Mouse (Mus musculus): ENCODE measurements around the gene Dlgap1. TPM values are rescaled to one million over a fixed set of nuclear protein-coding genes. Genes with fewer than 3 reads are reported as not detected.
A peak's percentile ranks its signal among the peaks of the same experiment; 100 is the strongest.

Dlgap1 gene
- total and polyA plus RNA-seq, 2 experiments from 2014 or later: 0.20 to 0.76 TPM

GRCm38 (mm10) chr17:70838533-70838932, 869.7 kb downstream of the Dlgap1 start:
- Histone ChIP-seq H3K36me3 (replicated peaks; ENCODE audit: control insufficient read depth, insufficient read depth, low read length) (peaks cover 10% of the 10 kb centered on the region), H3K9me3 (replicated peaks; ENCODE audit: control insufficient read depth, low read length) (no peaks in the 10 kb centered on the region), H3K27me3 (ENCODE audit: control insufficient read depth, insufficient read depth, low read length) (peaks cover 14% of the 10 kb centered on the region), H3K4me2 (ENCODE audit: low read depth, low read length) (no peak overlapping the region), H3K4me3 (ENCODE audit: low read depth, low read length) (no peak overlapping the region), H3K9ac (replicated peaks; ENCODE audit: low read depth, low read length) (no peak overlapping the region), H3K27ac (ENCODE audit: low read depth) (no peak overlapping the region), H3K4me1 (ENCODE audit: control insufficient read depth, insufficient read depth) (no peaks in the 10 kb centered on the region)
- DNase-seq (ENCODE audit: low spot score) (no peak), ATAC-seq (ENCODE audit: insufficient read depth, low read depth) (no peak)
- 80% methylated on average over 5 of the region's 5 CpGs for WGBS
- no peak for TF ChIP-seq CTCF (IDR thresholded peaks at IDR 0.05; ENCODE audit: low read depth)

- DNase-seq (ENCODE audit: low spot score) (no peak), ATAC-seq (ENCODE audit: insufficient read depth, low read depth) (no peak)
- Histone ChIP-seq H3K4me2 (ENCODE audit: low read depth, low read length) (no peak overlapping the region), H3K9me3 (replicated peaks; ENCODE audit: control insufficient read depth, low read length) (no peaks in the 10 kb centered on the region), H3K4me1 (ENCODE audit: control insufficient read depth, insufficient read depth) (peaks cover 4% of the 10 kb centered on the region; the same call in 1 of the 2 replicates), H3K4me3 (ENCODE audit: low read depth, low read length) (no peak overlapping the region), H3K36me3 (replicated peaks; ENCODE audit: control insufficient read depth, insufficient read depth, low read length) (peaks cover 21% of the 10 kb centered on the region), H3K27me3 (ENCODE audit: control insufficient read depth, insufficient read depth, low read length) (no peaks in the 10 kb centered on the region), H3K9ac (replicated peaks; ENCODE audit: low read depth, low read length) (no peak overlapping the region), H3K27ac (ENCODE audit: low read depth) (no peak overlapping the region)
- WGBS: 90% methylated on average over 4 of the region's 4 CpGs
- TF ChIP-seq CTCF (IDR thresholded peaks at IDR 0.05; ENCODE audit: low read depth) (no peak), EP300 (IDR thresholded peaks at IDR 0.05; ENCODE audit: low read depth) (no peak)
Measured at GRCm38 (mm10) chr17:70843252-70843651, 874.4 kb downstream of the Dlgap1 start.

- Histone ChIP-seq H3K4me2 (ENCODE audit: low read depth, low read length) (no peak overlapping the region), H3K9me3 (replicated peaks; ENCODE audit: control insufficient read depth, low read length) (no peaks in the 10 kb centered on the region), H3K4me1 (ENCODE audit: control insufficient read depth, insufficient read depth) (peaks cover 4% of the 10 kb centered on the region; the same call in 1 of the 2 replicates), H3K27ac (ENCODE audit: low read depth) (no peak overlapping the region), H3K9ac (replicated peaks; ENCODE audit: low read depth, low read length) (no peak overlapping the region), H3K36me3 (replicated peaks; ENCODE audit: control insufficient read depth, insufficient read depth, low read length) (peaks cover 21% of the 10 kb centered on the region), H3K27me3 (ENCODE audit: control insufficient read depth, insufficient read depth, low read length) (no peaks in the 10 kb centered on the region), H3K4me3 (ENCODE audit: low read depth, low read length) (no peak overlapping the region)
- WGBS: 60% methylated on average over 10 of the region's 10 CpGs
- no peak for TF ChIP-seq CTCF (IDR thresholded peaks at IDR 0.05; ENCODE audit: low read depth)
- TF ChIP-seq EP300 (IDR thresholded peaks at IDR 0.05; ENCODE audit: low read depth): no peak
- ATAC-seq (ENCODE audit: insufficient read depth, low read depth) (no peak), DNase-seq (ENCODE audit: low spot score) (no peak)
Measured at GRCm38 (mm10) chr17:70844971-70845370, 876.1 kb downstream of the Dlgap1 start.

GRCm38 (mm10) chr17:70845543-70845942, 876.7 kb downstream of the Dlgap1 start:
- Histone ChIP-seq H3K4me1 (ENCODE audit: control insufficient read depth, insufficient read depth) (peaks cover 4% of the 10 kb centered on the region; the same call in 1 of the 2 replicates), H3K36me3 (replicated peaks; ENCODE audit: control insufficient read depth, insufficient read depth, low read length) (peaks cover 21% of the 10 kb centered on the region), H3K9me3 (replicated peaks; ENCODE audit: control insufficient read depth, low read length) (no peaks in the 10 kb centered on the region), H3K27ac (ENCODE audit: low read depth) (no peak overlapping the region), H3K4me3 (ENCODE audit: low read depth, low read length) (no peak overlapping the region), H3K9ac (replicated peaks; ENCODE audit: low read depth, low read length) (no peak overlapping the region), H3K4me2 (ENCODE audit: low read depth, low read length) (no peak overlapping the region), H3K27me3 (ENCODE audit: control insufficient read depth, insufficient read depth, low read length) (no peaks in the 10 kb centered on the region)
- no peak for TF ChIP-seq EP300 (IDR thresholded peaks at IDR 0.05; ENCODE audit: low read depth)
- no peak for TF ChIP-seq CTCF (IDR thresholded peaks at IDR 0.05; ENCODE audit: low read depth)
- 86% methylated on average over 2 of the region's 2 CpGs for WGBS
- ATAC-seq (ENCODE audit: insufficient read depth, low read depth) (no peak), DNase-seq (ENCODE audit: low spot score) (no peak)

GRCm38 (mm10) chr17:70846111-70846644, 877.3 kb downstream of the Dlgap1 start:
- Histone ChIP-seq H3K9ac (replicated peaks; ENCODE audit: low read depth, low read length) (no peak overlapping the region), H3K36me3 (replicated peaks; ENCODE audit: control insufficient read depth, insufficient read depth, low read length) (peaks cover 21% of the 10 kb centered on the region), H3K27ac (ENCODE audit: low read depth) (no peak overlapping the region; the same call in 1 of the 2 replicates), H3K4me2 (ENCODE audit: low read depth, low read length) (no peak overlapping the region), H3K4me1 (ENCODE audit: control insufficient read depth, insufficient read depth) (peaks cover 4% of the 10 kb centered on the region; the same call in 1 of the 2 replicates), H3K9me3 (replicated peaks; ENCODE audit: control insufficient read depth, low read length) (no peaks in the 10 kb centered on the region), H3K4me3 (ENCODE audit: low read depth, low read length) (no peak overlapping the region), H3K27me3 (ENCODE audit: control insufficient read depth, insufficient read depth, low read length) (no peaks in the 10 kb centered on the region)
- TF ChIP-seq CTCF (IDR thresholded peaks at IDR 0.05; ENCODE audit: low read depth) (no peak), EP300 (IDR thresholded peaks at IDR 0.05; ENCODE audit: low read depth) (no peak)
- ATAC-seq (ENCODE audit: insufficient read depth, low read depth) (no peak), DNase-seq (ENCODE audit: low spot score) (no peak)
- WGBS: 72% methylated on average over 8 of the region's 8 CpGs

- peak; percentile 63 for TF ChIP-seq CTCF (IDR thresholded peaks at IDR 0.05; ENCODE audit: low read depth)
- TF ChIP-seq EP300 (IDR thresholded peaks at IDR 0.05; ENCODE audit: low read depth): no peak
- peak; percentile 75 for DNase-seq (ENCODE audit: low spot score)
Measured at GRCm38 (mm10) chr17:70847086-70847485, 878.2 kb downstream of the Dlgap1 start.

More at GRCm38 (mm10) chr17:70847086-70847485, 878.2 kb downstream of the Dlgap1 start:
- peaks cover 21% of the 10 kb centered on the region for H3K36me3 ChIP-seq (replicated peaks; ENCODE audit: control insufficient read depth, insufficient read depth, low read length)
- no peaks in the 10 kb centered on the region for H3K27me3 ChIP-seq (ENCODE audit: control insufficient read depth, insufficient read depth, low read length)
- peaks cover 4% of the 10 kb centered on the region; the same call in 1 of the 2 replicates for H3K4me1 ChIP-seq (ENCODE audit: control insufficient read depth, insufficient read depth)
- H3K9ac ChIP-seq (replicated peaks; ENCODE audit: low read depth, low read length): no peak overlapping the region
- ATAC-seq (ENCODE audit: insufficient read depth, low read depth): no peak
- peak overlapping the region; percentile 58 for H3K4me2 ChIP-seq (ENCODE audit: low read depth, low read length)
- WGBS: 3% methylated on average over 4 of the region's 4 CpGs
- H3K9me3 ChIP-seq (replicated peaks; ENCODE audit: control insufficient read depth, low read length): no peaks in the 10 kb centered on the region
- H3K27ac ChIP-seq (ENCODE audit: low read depth): no peak overlapping the region
- peak overlapping the region; percentile 27 for H3K4me3 ChIP-seq (ENCODE audit: low read depth, low read length)
